Mouse (Mus musculus) lung, embryonic 16.5 days (tissue): ENCODE measurements at regions not wholly inside any gene's neighbourhood (a gene's known extent, or its start where the extent isn't known, plus 50 kb on each side); places are given as distances from the start of the nearest gene placed in this dataset.

Experiments used
- ATAC-seq: fragments of 200-750 bp; cut with Nextera tagmentation; 2 replicates; pipeline ENCODE4 v1.8.0; 2017; ENCODE audit warnings: low read depth, mild to moderate bottlenecking, moderate library complexity
- H3K27ac ChIP-seq: fragments of 300-500 bp; sonication (generic); 2 replicates; pipeline ENCODE4 v1.5.1; 2014; ENCODE audit warnings: mild to moderate bottlenecking, control low read depth, low read length
- H3K27me3 ChIP-seq: fragments of 300-500 bp; sonication (generic); 2 replicates; pipeline ENCODE4 v1.6.1; 2014; ENCODE audit warnings: low read depth, low read length, mixed read lengths; ENCODE audit not compliant: control insufficient read depth, insufficient read depth
- H3K36me3 ChIP-seq: fragments of 300-500 bp; sonication (generic); 2 replicates; pipeline ENCODE4 v1.6.1; 2014; ENCODE audit warnings: low read length; ENCODE audit not compliant: control insufficient read depth, insufficient read depth
- H3K4me1 ChIP-seq: fragments of 300-500 bp; sonication (generic); replicated peaks from 2 replicates; pipeline ENCODE4 v1.6.1; 2014; ENCODE audit warnings: low read length, mixed read lengths; ENCODE audit not compliant: control insufficient read depth, insufficient read depth
- H3K4me2 ChIP-seq: fragments of 300-500 bp; sonication (generic); 2 replicates; pipeline ENCODE4 v1.6.1; 2014; ENCODE audit warnings: low read depth, low read length, control low read depth
- H3K4me3 ChIP-seq: fragments of 300-500 bp; sonication (generic); 2 replicates; pipeline ENCODE4 v1.5.1; 2014; ENCODE audit warnings: mild to moderate bottlenecking, low read length, control low read depth
- H3K9ac ChIP-seq: fragments of 300-500 bp; sonication (generic); 2 replicates; pipeline ENCODE4 v1.6.1; 2014; ENCODE audit warnings: low read length, control low read depth
- H3K9me3 ChIP-seq: fragments of 300-500 bp; sonication (generic); 2 replicates; pipeline ENCODE4 v1.6.1; 2016; ENCODE audit warnings: low read length; ENCODE audit not compliant: control insufficient read depth
- WGBS: fragments of 180-500 bp; shearing (Covaris S2); extraction: QIAGEN DNeasy Blood & Tissue Kit; methylation state at CpG from one replicate; pipeline ENCODE4 v1.1.7; 2014; 5-methylcytosine and 5-hydroxymethylcytosine counted together

DNA sequence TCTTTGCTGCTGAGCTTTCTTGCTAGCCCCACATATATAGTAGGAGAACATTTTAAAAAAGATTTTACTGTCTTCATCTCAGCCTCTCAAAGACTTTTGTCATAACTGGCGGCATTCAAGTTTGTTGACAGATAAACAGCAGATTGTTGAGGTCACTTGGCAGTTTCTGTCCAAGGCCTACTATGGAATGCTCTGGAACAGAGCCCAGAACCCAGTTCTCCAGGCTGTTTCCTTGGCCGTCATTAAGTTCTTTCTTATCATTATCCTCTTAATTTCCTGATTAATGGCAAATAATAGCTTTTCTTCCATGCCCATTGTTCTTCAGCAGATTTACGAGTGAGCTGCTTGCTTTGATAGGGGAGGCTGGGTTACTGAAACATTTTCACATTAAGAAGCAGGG, 203.9 kb downstream of the Fam173b start:
- Histone ChIP-seq H3K27ac (peak overlapping the region; percentile 68), H3K27me3 (no peaks in the 10 kb centered on the region), H3K4me1 (peaks cover 8% of the 10 kb centered on the region), H3K4me2 (no peak overlapping the region), H3K9ac (no peak overlapping the region), H3K4me3 (no peak overlapping the region), H3K9me3 (no peaks in the 10 kb centered on the region), H3K36me3 (no peaks in the 10 kb centered on the region)
- ATAC-seq: peak; percentile 90
- 31% methylated on average over 3 of the region's 3 CpGs for WGBS

DNA sequence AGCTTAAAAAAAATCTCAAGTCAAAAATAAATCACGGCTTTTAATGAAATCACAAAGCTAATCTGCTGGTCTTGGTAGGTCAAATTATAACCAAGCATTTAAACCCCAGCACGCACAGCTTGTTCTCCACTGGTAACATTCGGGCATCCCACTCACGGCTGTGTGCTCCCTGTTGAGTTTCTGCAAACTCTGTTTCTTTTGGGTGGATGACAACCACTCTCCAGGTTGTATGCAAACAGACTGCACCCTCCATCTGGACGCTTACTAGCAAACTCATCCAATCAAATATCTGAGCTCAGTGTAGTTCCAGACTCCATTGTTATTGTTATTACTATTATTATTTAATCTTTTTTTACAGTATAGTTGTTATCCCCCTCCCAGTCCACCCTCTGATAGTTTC, 213.9 kb downstream of the Fam173b start:
- Histone ChIP-seq H3K27ac (no peak overlapping the region), H3K4me3 (no peak overlapping the region), H3K27me3 (no peaks in the 10 kb centered on the region), H3K4me2 (no peak overlapping the region), H3K9ac (no peak overlapping the region), H3K9me3 (no peaks in the 10 kb centered on the region), H3K4me1 (peaks cover 3% of the 10 kb centered on the region; the same call in 1 of the 2 replicates), H3K36me3 (no peaks in the 10 kb centered on the region)
- WGBS: 72% methylated on average over 5 of the region's 5 CpGs
- no peak for ATAC-seq

DNA sequence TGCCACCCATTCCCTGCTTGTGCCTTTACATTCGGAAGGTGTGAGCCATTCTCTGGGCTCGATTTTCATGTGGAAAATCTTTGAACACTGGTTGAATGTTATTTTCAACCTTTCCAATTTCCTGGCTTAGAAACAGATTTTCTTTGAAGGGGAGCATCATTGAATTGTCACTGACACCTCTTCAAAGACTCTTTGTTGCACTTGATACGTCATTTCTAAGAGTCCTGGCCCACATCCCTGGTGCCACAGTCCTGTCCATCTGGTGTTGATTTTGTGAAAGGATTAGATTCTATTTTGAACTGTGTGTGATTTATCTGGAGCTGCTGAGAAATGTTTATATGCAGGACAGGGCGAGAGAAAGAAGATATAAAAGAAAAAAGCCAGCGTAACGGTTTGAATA, 217.6 kb downstream of the Fam173b start:
- ATAC-seq: peak; percentile 88
- no peak overlapping the region for H3K4me2 ChIP-seq

DNA sequence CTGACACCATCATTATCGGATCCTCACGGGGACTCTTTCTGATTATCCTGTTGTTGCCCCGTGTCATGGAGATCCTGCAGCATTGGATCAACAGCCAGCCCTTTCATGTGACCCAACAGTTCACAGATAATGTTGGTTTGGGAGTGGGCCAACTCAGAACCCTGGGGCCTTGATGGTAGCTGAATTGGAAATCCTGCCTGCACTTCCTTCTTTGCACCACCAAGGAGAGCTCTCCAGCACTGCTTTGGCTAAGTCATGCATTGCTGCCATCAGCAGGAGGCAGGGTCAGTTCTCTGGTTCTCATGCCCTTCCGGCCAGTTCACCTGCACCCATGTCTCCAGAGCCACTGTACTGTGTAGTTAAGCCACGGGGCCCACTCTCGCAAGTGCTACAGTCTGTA, 225.6 kb downstream of the Fam173b start:
- H3K27me3 ChIP-seq: no peaks in the 10 kb centered on the region
- no peak overlapping the region for H3K4me2 ChIP-seq
- H3K4me1 ChIP-seq: no peaks in the 10 kb centered on the region
- WGBS: 74% methylated on average over 6 of the region's 6 CpGs
- no peaks in the 10 kb centered on the region for H3K9me3 ChIP-seq
- H3K27ac ChIP-seq: no peak overlapping the region
- H3K4me3 ChIP-seq: no peak overlapping the region
- no peak overlapping the region for H3K9ac ChIP-seq
- no peak for ATAC-seq
- H3K36me3 ChIP-seq: no peaks in the 10 kb centered on the region

More for the DNA sequence above, 217.6 kb downstream of the Fam173b start:
- Histone ChIP-seq H3K27me3 (no peaks in the 10 kb centered on the region; the same call in 1 of the 2 replicates), H3K9me3 (no peaks in the 10 kb centered on the region), H3K36me3 (no peaks in the 10 kb centered on the region), H3K4me3 (no peak overlapping the region), H3K9ac (no peak overlapping the region), H3K4me1 (peaks cover 3% of the 10 kb centered on the region; the same call in 1 of the 2 replicates), H3K27ac (no peak overlapping the region)
- WGBS: 27% methylated on average over 6 of the region's 6 CpGs

DNA sequence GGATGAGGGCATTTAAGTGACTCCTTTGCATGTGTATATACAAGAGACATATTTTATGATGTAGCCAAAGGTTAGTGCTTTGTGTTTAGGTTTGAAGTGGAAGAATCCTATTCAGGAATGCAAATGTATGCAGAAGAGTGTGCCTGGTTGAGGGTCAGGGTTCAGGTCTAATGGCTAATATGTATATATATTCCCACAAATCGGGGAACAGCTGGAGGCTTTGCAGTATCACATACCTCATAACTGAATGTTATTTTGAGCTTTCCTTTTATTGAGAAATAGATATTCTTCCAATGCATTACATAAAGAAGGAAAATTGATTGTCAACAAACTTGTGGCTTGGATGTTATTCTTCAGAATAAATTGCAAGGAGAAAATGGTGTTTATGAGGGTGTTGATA, 239.9 kb downstream of the Fam173b start:
- Histone ChIP-seq H3K9me3 (no peaks in the 10 kb centered on the region), H3K27ac (no peak overlapping the region), H3K4me1 (peaks cover 5% of the 10 kb centered on the region; the same call in 1 of the 2 replicates), H3K4me2 (no peak overlapping the region), H3K36me3 (no peaks in the 10 kb centered on the region), H3K27me3 (no peaks in the 10 kb centered on the region), H3K4me3 (no peak overlapping the region), H3K9ac (no peak overlapping the region)
- ATAC-seq: 0 out of 2 replicates have a peak, but pooled peaks have one; percentile 52
- WGBS: 55% methylated on average over 1 of the region's 1 CpGs

DNA sequence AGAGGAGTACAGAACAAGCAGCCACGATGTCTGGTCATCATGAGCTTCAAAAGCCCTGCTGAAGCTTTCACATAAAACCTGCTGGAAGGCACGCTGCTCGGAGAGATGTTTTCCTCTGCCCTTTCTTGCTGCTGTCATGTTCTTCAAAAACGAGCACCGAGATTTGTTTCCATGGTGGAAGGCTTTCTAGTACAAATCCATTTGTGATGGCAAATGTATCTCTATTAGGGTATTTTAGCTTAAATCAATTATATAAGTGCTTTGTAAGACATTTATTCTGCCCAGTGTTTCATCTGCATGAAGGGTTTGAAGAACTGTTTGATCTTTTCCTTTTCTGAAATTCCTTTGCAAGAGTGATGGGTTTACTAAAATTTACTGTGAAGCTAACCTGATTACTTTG, 253.1 kb downstream of the Fam173b start:
- H3K4me3 ChIP-seq: no peak overlapping the region
- WGBS: 73% methylated on average over 5 of the region's 5 CpGs
- no peak overlapping the region for H3K27ac ChIP-seq
- no peaks in the 10 kb centered on the region for H3K36me3 ChIP-seq
- no peak for ATAC-seq
- H3K4me1 ChIP-seq: no peaks in the 10 kb centered on the region
- no peak overlapping the region for H3K9ac ChIP-seq
- H3K9me3 ChIP-seq: no peaks in the 10 kb centered on the region
- no peak overlapping the region for H3K4me2 ChIP-seq
- no peaks in the 10 kb centered on the region for H3K27me3 ChIP-seq

DNA sequence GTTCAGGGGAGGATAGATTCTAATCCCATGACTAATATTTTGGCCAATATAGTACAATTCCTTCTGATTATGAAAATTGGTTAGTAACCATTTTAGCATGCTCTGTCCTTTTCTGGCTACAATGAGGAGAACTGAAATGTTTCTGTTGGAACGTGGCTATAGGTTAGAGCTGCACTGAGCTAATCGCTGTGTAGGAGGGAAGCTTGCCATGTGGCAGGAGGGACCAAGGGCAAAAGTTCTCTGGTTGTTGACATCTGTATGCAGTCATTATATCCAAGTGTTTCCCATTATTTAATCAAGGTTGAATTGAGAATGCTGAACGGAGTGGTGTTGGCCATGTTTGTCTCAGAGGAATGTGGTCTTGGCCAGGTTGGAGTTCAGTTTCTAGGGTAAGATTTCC, 253.5 kb downstream of the Fam173b start:
- no peaks in the 10 kb centered on the region for H3K36me3 ChIP-seq
- H3K4me3 ChIP-seq: no peak overlapping the region
- H3K9ac ChIP-seq: no peak overlapping the region
- H3K4me2 ChIP-seq: no peak overlapping the region
- no peak for ATAC-seq
- 73% methylated on average over 3 of the region's 3 CpGs for WGBS
- H3K4me1 ChIP-seq: no peaks in the 10 kb centered on the region
- no peaks in the 10 kb centered on the region for H3K9me3 ChIP-seq
- no peaks in the 10 kb centered on the region for H3K27me3 ChIP-seq
- H3K27ac ChIP-seq: no peak overlapping the region

DNA sequence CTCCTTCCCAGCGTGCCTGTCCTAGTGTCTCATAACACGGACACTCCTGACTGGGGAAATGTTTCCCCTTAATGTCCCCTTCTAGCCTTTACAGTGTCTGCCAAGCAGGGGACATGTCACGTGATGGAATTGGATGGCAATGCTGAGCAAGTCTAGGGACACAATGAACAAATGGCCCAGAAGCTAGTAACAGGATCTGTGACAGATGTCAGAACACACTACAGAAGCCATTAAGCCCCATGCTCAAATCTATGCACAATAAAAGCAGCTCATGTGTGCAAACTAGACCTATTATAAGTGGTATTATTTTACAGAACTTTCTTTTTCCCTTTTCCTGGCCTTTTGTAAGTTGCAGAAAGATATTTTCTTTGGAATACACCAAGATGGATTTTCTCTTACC, 267.4 kb downstream of the Fam173b start:
- no peaks in the 10 kb centered on the region for H3K36me3 ChIP-seq
- no peaks in the 10 kb centered on the region for H3K9me3 ChIP-seq
- no peaks in the 10 kb centered on the region for H3K27me3 ChIP-seq
- H3K4me1 ChIP-seq: peaks cover 7% of the 10 kb centered on the region
- 65% methylated on average over 3 of the region's 3 CpGs for WGBS
- no peak overlapping the region for H3K27ac ChIP-seq
- no peak overlapping the region for H3K4me3 ChIP-seq
- peak; percentile 34; the same call in 1 of the 2 replicates for ATAC-seq
- H3K4me2 ChIP-seq: no peak overlapping the region
- no peak overlapping the region for H3K9ac ChIP-seq

DNA sequence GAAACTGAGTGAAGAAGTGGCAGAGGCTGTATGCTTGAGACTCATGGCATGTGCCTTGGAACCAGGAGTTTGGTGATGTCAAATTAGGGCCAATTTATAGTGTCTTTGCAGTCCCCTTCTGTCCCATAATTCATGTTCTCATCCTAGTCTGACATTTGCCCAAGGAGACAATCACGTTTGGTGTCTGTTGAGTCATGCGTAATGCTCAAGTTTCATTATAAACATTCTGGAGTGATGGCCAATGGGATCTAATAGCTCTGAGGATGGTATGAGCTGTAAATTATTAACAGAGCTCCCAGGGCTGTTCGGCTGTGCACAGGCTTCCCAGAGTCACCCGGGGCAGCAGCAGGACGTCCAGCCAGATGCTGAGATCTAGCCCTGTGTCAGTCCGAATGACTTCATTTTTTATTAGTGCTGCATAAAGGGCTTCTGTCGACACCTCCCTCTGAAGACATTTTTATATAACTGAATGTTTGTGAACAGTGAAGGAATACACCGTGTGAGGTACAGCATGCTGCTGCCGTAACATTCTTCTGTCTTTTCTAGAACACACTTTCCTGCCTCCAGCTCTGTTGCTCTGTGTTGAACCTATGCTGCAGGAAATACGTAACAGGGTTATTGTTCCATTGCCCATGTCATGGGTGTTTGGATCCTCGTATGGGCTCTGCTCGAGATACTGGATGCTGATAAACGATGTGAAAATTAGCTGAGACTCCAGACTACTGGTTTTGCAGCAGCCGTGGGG, 268.2 kb downstream of the Fam173b start:
- 15% methylated on average over 14 of the region's 14 CpGs for WGBS
- Histone ChIP-seq H3K27ac (no peak overlapping the region), H3K4me2 (peak overlapping the region; percentile 36; the same call in 1 of the 2 replicates), H3K27me3 (no peaks in the 10 kb centered on the region), H3K9ac (no peak overlapping the region), H3K36me3 (no peaks in the 10 kb centered on the region), H3K4me1 (peaks cover 7% of the 10 kb centered on the region), H3K4me3 (no peak overlapping the region), H3K9me3 (no peaks in the 10 kb centered on the region)
- peak; percentile 84; the same call in 1 of the 2 replicates for ATAC-seq
